Mouse (Mus musculus) hindbrain, embryonic 14.5 days (tissue): ENCODE measurements at regions not wholly inside any gene's neighbourhood (a gene's known extent, or its start where the extent isn't known, plus 50 kb on each side); places are given as distances from the start of the nearest gene placed in this dataset.
"Not testable (repeated sequence)": the region's sequence is repeated elsewhere in the genome, so short reads cannot be mapped to it uniquely, and the experiment has no call there.

Source experiments
- ATAC-seq: fragments of 200-750 bp; cut with Nextera tagmentation; 2 replicates; pipeline ENCODE4 v1.8.0; 2017; ENCODE audit warnings: moderate number of reproducible peaks, mild to moderate bottlenecking, moderate TSS enrichment, moderate library complexity; ENCODE audit not compliant: low FRiP score
- DNase-seq: peaks from one replicate; pipeline ENCODE4 v3.0.0-alpha.2; 2015; ENCODE audit warnings: low spot score
- H3K27ac ChIP-seq: fragments of 300-500 bp; sonication (generic); 2 replicates; pipeline ENCODE4 v1.5.1; 2014; ENCODE audit warnings: mild to moderate bottlenecking, moderate library complexity
- H3K27me3 ChIP-seq: fragments of 300-500 bp; sonication (generic); 2 replicates; pipeline ENCODE4 v1.6.1; 2014; ENCODE audit warnings: mild to moderate bottlenecking, low read length, mixed read lengths; ENCODE audit not compliant: control insufficient read depth, insufficient read depth
- H3K36me3 ChIP-seq: fragments of 300-500 bp; sonication (generic); replicated peaks from 2 replicates; pipeline ENCODE4 v1.6.1; 2014; ENCODE audit not compliant: control insufficient read depth, insufficient read depth
- H3K4me1 ChIP-seq: fragments of 300-500 bp; sonication (generic); replicated peaks from 2 replicates; pipeline ENCODE4 v1.6.1; 2014; ENCODE audit warnings: antibody characterized with exemption, low read length, mixed read lengths; ENCODE audit not compliant: control insufficient read depth, insufficient read depth
- H3K4me2 ChIP-seq: fragments of 300-500 bp; sonication (generic); replicated peaks from 2 replicates; pipeline ENCODE4 v1.6.1; 2014; ENCODE audit warnings: mild to moderate bottlenecking, moderate library complexity
- H3K4me3 ChIP-seq: fragments of 300-500 bp; sonication (generic); replicated peaks from 2 replicates; pipeline ENCODE4 v1.5.1; 2014; ENCODE audit warnings: mild to moderate bottlenecking, low read length
- H3K9ac ChIP-seq: fragments of 300-500 bp; sonication (generic); 2 replicates; pipeline ENCODE4 v1.6.1; 2014
- H3K9me3 ChIP-seq: fragments of 300-500 bp; sonication (generic); 2 replicates; pipeline ENCODE4 v1.6.1; 2016; ENCODE audit warnings: low read length; ENCODE audit not compliant: control insufficient read depth
- whole genome bisulfite sequencing: fragments of 180-500 bp; shearing (Covaris S2); extraction: QIAGEN DNeasy Blood & Tissue Kit; methylation state at CpG from one replicate; pipeline ENCODE4 v1.1.7; 2014; 5-methylcytosine and 5-hydroxymethylcytosine counted together

DNA sequence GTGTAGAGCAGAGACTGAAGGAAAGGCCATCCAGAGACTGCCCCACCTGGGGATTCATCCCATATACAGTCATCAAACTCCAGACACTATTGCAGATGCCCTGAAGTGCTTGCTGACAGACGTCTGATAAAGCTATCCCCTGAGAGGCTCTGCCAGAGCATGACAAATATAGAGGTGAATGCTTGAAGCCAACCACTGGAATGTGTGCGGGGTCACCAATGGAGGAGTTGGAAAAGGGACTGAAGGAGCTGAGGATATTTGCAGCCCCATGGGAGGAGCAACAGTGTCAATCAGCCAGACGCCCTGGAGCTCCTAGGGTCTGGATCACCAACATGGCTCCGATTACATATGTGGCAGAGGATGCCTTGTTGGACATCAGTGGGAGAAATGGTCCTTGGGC, 392.1 kb upstream of the Oprm1 start:
- H3K4me3 ChIP-seq: no peak overlapping the region
- WGBS: 70% methylated on average over 4 of the region's 4 CpGs
- ATAC-seq (no peak), DNase-seq (no peak)
- H3K36me3 ChIP-seq: no peaks in the 10 kb centered on the region
- H3K4me1 ChIP-seq: no peaks in the 10 kb centered on the region
- H3K9ac ChIP-seq: no peak overlapping the region
- H3K4me2 ChIP-seq: no peak overlapping the region
- no peak overlapping the region for H3K27ac ChIP-seq
- no peaks in the 10 kb centered on the region for H3K9me3 ChIP-seq
- no peaks in the 10 kb centered on the region for H3K27me3 ChIP-seq

DNA sequence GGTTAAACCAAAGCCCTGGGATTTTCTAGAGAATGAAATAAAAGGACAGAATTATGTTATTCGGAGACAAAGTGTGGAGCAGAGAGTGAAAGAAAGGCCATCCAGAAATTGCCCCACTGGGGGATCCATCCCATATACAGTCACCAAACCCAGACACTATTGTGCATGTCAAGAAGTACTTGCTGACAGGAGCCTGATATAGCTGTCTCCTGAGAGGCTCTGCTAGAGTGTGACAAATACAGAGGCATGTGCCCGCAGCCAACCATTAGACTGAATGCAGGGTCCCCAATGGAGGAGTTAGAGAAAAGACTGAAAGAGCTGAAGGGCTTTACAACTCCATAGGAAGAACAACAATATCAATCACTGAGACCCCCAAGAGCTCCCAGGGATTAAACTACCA, 386.6 kb upstream of the Oprm1 start:
- Histone ChIP-seq H3K36me3 (no peaks in the 10 kb centered on the region), H3K9ac (no peak overlapping the region), H3K27me3 (no peaks in the 10 kb centered on the region), H3K4me2 (no peak overlapping the region), H3K27ac (no peak overlapping the region), H3K9me3 (no peaks in the 10 kb centered on the region), H3K4me1 (no peaks in the 10 kb centered on the region), H3K4me3 (no peak overlapping the region)
- ATAC-seq (no peak), DNase-seq (no peak)
- WGBS: 92% methylated on average over 2 of the region's 2 CpGs

DNA sequence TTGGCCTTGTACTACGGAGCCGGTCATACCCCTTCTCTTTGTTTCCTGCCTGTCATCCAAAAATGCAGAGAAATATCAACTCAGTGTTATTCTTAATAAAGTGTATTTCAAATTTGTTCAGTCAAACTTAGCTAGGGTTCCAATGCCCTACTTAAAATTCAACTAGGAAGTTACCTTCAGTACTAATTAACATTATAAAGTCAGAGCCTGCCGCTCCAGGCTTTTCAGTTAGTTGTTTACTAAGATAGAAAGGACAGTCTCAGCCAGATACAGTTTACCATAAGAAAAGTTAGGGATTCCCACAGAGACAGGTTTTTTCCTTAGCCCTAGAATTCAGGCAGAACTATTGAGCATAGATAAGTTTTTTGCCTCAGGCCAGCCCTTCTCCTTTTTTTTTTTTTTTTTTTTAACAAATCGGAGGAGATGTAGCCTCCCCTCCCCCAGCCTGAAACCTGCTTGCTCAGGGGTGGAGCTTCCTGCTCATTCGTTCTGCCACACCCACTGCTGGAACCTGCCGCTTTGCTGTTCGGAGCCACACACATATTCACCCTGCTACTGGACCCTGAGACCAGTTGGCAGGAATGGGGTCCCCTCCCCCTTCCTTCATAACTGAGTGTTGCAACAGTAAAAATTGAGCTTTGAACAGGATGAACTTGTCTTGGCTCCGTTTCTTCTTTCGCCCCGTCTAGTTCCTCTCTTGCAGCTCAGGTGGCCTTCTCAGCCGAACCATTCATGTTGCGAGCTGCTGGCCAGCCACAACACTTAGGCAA, 340.8 kb upstream of the Oprm1 start:
- DNase-seq, H3K36me3 ChIP-seq, H3K9ac ChIP-seq, ATAC-seq, H3K27ac ChIP-seq, H3K4me1 ChIP-seq, H3K4me3 ChIP-seq, H3K9me3 ChIP-seq, H3K4me2 ChIP-seq, H3K27me3 ChIP-seq: not testable (repeated sequence)
- WGBS: 82% methylated on average over 12 of the region's 12 CpGs

DNA sequence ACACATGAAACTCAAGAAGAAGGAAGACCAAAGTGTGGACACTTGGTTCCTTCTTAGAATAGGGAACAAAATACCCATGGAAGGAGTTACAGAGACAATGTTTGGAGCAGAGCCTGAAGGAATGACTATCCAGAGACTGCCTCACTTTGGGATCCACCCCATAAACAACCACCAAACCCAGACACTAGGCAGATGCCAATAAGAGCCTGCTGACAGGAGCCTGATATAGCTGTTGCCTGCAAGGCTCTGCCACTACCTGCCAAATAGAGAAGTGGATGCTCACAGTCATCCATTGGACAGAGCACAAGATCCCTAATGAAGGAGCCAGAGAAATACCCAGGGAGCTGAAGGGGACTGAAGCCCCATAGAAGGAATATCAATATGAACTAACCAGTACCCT, 340.1 kb upstream of the Oprm1 start:
- H3K4me3 ChIP-seq, DNase-seq, H3K27ac ChIP-seq, H3K9ac ChIP-seq, H3K36me3 ChIP-seq, ATAC-seq, H3K4me2 ChIP-seq, H3K9me3 ChIP-seq, H3K4me1 ChIP-seq, H3K27me3 ChIP-seq: not testable (repeated sequence)

DNA sequence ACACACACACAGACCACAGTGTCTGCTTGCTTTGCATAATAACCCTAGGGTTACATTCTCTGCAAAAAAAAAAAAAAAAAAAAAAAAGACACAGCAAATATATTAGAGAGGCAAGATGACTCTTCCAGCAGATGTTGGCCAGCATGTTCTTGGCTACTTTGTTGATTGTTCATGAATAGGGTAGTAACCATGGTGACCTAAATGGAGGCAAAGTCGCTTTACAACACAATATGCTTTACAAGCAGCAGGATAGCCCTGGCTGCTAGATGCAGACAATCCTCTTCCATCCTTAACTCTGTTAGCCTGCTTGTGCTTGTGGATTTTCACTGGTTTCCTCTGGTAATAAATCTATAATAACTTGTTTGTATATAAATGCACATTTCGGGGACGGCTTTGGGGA, 292.5 kb upstream of the Oprm1 start:
- no peak overlapping the region for H3K4me2 ChIP-seq
- H3K36me3 ChIP-seq: no peaks in the 10 kb centered on the region
- DNase-seq (no peak), ATAC-seq (peak; percentile 70; the same call in 1 of the 2 replicates)
- no peak overlapping the region for H3K4me3 ChIP-seq
- 56% methylated on average over 3 of the region's 3 CpGs for WGBS
- H3K9me3 ChIP-seq: no peaks in the 10 kb centered on the region
- no peaks in the 10 kb centered on the region for H3K4me1 ChIP-seq
- H3K27ac ChIP-seq: no peak overlapping the region
- H3K27me3 ChIP-seq: no peaks in the 10 kb centered on the region
- no peak overlapping the region for H3K9ac ChIP-seq

DNA sequence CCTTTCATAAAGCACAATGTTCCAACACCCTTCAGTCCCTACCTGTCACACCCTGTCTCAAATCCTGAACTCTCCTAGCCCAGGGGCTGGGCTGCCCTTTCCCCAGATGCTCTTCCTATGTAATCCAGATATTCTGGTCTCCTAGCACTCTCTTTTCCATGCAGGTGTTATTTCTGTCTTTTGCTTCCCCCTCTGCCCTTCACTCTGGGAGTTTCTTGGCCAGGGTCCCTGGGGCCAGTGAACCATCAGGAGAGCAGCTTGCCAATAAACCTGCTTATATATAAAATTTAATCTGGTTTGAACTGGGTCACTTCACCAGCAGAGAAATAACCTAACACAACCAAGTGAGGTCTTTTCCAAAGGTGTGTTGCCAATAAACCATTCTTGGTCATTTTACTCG, 278.0 kb upstream of the Oprm1 start:
- H3K27me3 ChIP-seq: no peaks in the 10 kb centered on the region
- ATAC-seq (no peak), DNase-seq (no peak)
- 85% methylated on average over 1 of the region's 1 CpGs for WGBS
- no peaks in the 10 kb centered on the region for H3K36me3 ChIP-seq
- H3K4me1 ChIP-seq: no peaks in the 10 kb centered on the region
- H3K9ac ChIP-seq: no peak overlapping the region
- no peaks in the 10 kb centered on the region for H3K9me3 ChIP-seq
- no peak overlapping the region for H3K4me3 ChIP-seq
- H3K4me2 ChIP-seq: no peak overlapping the region
- no peak overlapping the region for H3K27ac ChIP-seq

DNA sequence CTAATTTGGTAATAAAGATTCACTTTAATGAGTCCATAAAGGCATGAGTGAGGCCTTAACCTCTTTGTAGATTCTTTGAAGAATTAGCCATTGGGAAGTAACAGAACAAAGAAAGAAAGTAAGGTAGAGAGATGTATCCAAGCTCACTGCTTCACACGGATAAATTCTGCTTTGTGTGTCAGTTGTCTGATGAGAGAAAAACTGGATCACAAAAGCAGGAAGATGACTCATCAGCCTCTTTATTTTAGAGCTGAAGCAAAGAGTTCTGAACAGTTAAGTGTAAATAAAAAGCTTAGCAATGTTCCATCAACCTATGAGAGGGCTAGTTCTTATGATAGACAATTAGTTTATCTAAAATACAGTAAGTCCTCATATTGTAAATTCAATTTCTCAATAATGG, 269.7 kb upstream of the Oprm1 start:
- H3K9me3 ChIP-seq: no peaks in the 10 kb centered on the region
- no peaks in the 10 kb centered on the region for H3K4me1 ChIP-seq
- H3K27me3 ChIP-seq: no peaks in the 10 kb centered on the region
- H3K27ac ChIP-seq: no peak overlapping the region
- H3K36me3 ChIP-seq: no peaks in the 10 kb centered on the region
- no peak for DNase-seq
- no peak overlapping the region for H3K9ac ChIP-seq
- ATAC-seq: no peak
- H3K4me3 ChIP-seq: no peak overlapping the region
- WGBS: 86% methylated on average over 1 of the region's 1 CpGs
- no peak overlapping the region for H3K4me2 ChIP-seq

DNA sequence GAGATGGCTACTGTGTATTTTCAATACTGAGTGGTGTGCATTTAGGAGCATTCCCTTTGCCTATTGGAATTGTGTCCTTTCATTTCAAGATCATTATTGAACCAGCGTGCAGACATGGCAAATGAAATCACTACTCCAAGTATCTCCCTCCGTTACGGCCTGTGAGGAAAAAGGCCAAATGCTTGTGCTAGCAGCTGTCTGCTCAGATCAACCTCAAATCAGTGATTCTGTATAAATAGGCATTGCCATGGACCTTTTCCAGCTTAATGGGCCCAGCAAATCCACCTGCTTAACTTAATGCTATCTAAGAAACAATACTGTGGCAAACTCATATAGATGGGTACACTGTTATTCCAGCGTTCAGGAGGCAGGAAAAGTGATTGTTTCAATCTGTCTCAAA, 265.6 kb upstream of the Oprm1 start:
- WGBS: 80% methylated on average over 4 of the region's 4 CpGs
- Histone ChIP-seq H3K36me3 (no peaks in the 10 kb centered on the region), H3K9me3 (no peaks in the 10 kb centered on the region), H3K4me3 (no peak overlapping the region), H3K4me2 (no peak overlapping the region), H3K27me3 (no peaks in the 10 kb centered on the region), H3K27ac (no peak overlapping the region), H3K4me1 (no peaks in the 10 kb centered on the region), H3K9ac (no peak overlapping the region)
- ATAC-seq (no peak), DNase-seq (no peak)

DNA sequence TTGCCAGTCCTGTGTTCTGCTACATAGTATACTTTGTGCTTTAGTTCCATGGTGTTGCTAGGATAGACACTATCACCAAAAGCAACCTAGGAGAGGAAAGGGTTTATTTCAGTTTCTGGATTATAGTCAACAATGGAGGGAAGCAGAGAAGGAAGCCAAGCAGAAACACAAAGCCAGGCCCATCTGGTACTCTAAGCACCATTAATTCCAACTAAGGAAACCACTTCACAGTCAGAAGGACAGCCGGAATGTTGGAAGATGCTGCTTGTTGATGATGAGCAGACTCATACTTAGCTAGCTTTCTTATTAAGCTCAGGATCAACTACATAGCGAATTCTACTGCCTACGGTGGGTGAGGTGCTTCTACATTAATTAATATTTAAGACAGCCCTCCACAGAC, 263.2 kb upstream of the Oprm1 start:
- Histone ChIP-seq H3K9me3 (no peaks in the 10 kb centered on the region), H3K4me1 (no peaks in the 10 kb centered on the region), H3K27ac (no peak overlapping the region), H3K4me3 (no peak overlapping the region), H3K27me3 (no peaks in the 10 kb centered on the region), H3K36me3 (no peaks in the 10 kb centered on the region), H3K4me2 (no peak overlapping the region), H3K9ac (no peak overlapping the region)
- ATAC-seq (no peak), DNase-seq (no peak)
- 88% methylated on average over 3 of the region's 3 CpGs for WGBS

DNA sequence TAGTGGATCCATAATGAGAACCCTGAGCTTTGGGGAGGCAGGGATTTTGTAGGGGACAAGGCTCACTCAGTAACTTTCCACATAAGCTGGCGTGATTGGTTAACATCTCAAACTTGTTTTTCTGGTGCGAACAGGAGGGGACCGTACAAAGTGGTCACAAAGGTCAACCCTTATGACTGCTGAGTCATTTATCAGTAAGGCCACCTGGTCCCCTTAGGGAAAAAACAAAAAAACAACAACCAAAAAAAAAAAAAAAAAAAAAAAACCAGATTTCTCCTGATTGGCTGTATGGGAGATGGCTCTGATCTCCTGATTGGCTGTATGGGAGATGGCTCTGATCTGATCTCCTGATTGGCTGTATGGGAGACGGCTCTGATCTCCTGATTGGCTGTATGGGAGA, 244.0 kb upstream of the Oprm1 start:
- no peak for ATAC-seq
- WGBS: 95% methylated on average over 4 of the region's 4 CpGs
- no peaks in the 10 kb centered on the region for H3K9me3 ChIP-seq

More for the DNA sequence above, 244.0 kb upstream of the Oprm1 start:
- no peaks in the 10 kb centered on the region for H3K4me1 ChIP-seq
- no peaks in the 10 kb centered on the region for H3K36me3 ChIP-seq
- no peak overlapping the region for H3K4me2 ChIP-seq
- no peak for DNase-seq
- H3K9ac ChIP-seq: no peak overlapping the region
- H3K4me3 ChIP-seq: no peak overlapping the region
- no peaks in the 10 kb centered on the region for H3K27me3 ChIP-seq
- H3K27ac ChIP-seq: no peak overlapping the region
